Mouse (Mus musculus) liver, embryonic 12.5 days (tissue): ENCODE measurements at regions not wholly inside any gene's neighbourhood (a gene's known extent, or its start where the extent isn't known, plus 50 kb on each side); places are given as distances from the start of the nearest gene placed in this dataset.
"Not testable (repeated sequence)": the region's sequence is repeated elsewhere in the genome, so short reads cannot be mapped to it uniquely, and the experiment has no call there.

Experiments used
- ATAC-seq: fragments of 200-750 bp; cut with Nextera tagmentation; 2 replicates; pipeline ENCODE4 v1.8.0; 2017; ENCODE audit warnings: moderate number of reproducible peaks, mild to moderate bottlenecking, moderate library complexity
- H3K27ac ChIP-seq: fragments of 300-500 bp; sonication (generic); 2 replicates; pipeline ENCODE4 v1.5.1; 2016; ENCODE audit warnings: mild to moderate bottlenecking
- H3K27me3 ChIP-seq: fragments of 300-500 bp; sonication (generic); replicated peaks from 2 replicates; pipeline ENCODE4 v1.6.1; 2016; ENCODE audit warnings: mild to moderate bottlenecking, moderate library complexity
- H3K36me3 ChIP-seq: fragments of 300-500 bp; sonication (generic); 2 replicates; pipeline ENCODE4 v1.6.1; 2016; ENCODE audit warnings: mild to moderate bottlenecking, moderate library complexity
- H3K4me1 ChIP-seq: fragments of 300-500 bp; sonication (generic); 2 replicates; pipeline ENCODE4 v1.6.1; 2016
- H3K4me2 ChIP-seq: fragments of 300-500 bp; sonication (generic); 2 replicates; pipeline ENCODE4 v1.6.1; 2016; ENCODE audit warnings: mild to moderate bottlenecking, moderate library complexity
- H3K4me3 ChIP-seq: fragments of 300-500 bp; sonication (generic); 2 replicates; pipeline ENCODE4 v1.5.1; 2016; ENCODE audit warnings: mild to moderate bottlenecking, moderate library complexity
- H3K9ac ChIP-seq: fragments of 300-500 bp; sonication (generic); 2 replicates; pipeline ENCODE4 v1.6.1; 2016; ENCODE audit warnings: mild to moderate bottlenecking, moderate library complexity
- H3K9me3 ChIP-seq: fragments of 300-500 bp; sonication (generic); replicated peaks from 2 replicates; pipeline ENCODE4 v1.6.1; 2016; ENCODE audit warnings: mild to moderate bottlenecking, moderate library complexity
- WGBS: fragments of 180-500 bp; shearing (Covaris S2); methylation state at CpG from one replicate; pipeline ENCODE4 v1.1.7; 2016; ENCODE audit not compliant: insufficient replicate concordance; 5-methylcytosine and 5-hydroxymethylcytosine counted together

DNA sequence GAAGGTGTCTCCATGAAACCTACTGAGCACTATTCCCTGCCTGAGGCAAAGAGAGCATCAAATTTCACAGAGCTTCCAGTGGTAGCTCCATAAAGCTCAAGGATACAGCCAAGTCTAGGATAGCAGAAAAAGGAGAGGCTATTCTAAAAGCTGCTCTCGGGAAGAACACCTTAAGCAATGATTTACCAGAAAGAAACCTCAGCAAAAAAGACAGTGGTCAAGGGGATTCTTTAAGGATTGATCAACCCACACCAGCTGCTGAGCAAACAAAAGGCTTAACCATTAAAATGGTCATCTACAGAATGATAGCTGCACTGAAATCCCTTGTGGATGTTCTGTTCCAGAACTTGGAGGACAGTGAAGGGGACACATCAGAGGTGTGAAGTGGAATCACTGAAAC, 78.3 kb upstream of the Gm904 start:
- not testable (repeated sequence) for H3K27ac ChIP-seq, H3K4me1 ChIP-seq, ATAC-seq, H3K4me3 ChIP-seq, H3K36me3 ChIP-seq, H3K9ac ChIP-seq, H3K9me3 ChIP-seq, H3K4me2 ChIP-seq, H3K27me3 ChIP-seq
- 25% methylated on average over 1 of the region's 1 CpGs for WGBS

DNA sequence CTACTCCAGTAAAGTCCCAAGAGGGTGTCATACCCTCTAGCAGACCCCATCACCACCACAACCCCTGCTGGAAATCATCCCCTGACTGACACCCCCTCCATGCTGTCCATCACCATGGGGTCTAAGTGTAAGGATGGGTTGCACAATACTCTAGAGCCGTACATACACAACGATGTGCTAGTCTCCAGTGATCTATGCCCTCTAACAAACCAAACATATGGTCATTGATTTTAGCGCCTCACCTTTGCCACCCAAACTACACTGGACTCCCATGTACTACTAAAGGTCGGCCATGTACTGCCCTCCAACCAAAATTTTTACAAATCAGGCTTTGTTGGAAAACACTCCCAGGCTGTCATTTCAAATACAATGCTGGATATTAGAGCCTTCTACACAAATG, 64.1 kb upstream of the Gm904 start:
- 69% methylated on average over 2 of the region's 4 CpGs for WGBS
- H3K36me3 ChIP-seq, H3K4me1 ChIP-seq, H3K4me2 ChIP-seq, H3K4me3 ChIP-seq, H3K9ac ChIP-seq, H3K27ac ChIP-seq, H3K9me3 ChIP-seq, H3K27me3 ChIP-seq: not testable (repeated sequence)
- ATAC-seq: peak; percentile 70

DNA sequence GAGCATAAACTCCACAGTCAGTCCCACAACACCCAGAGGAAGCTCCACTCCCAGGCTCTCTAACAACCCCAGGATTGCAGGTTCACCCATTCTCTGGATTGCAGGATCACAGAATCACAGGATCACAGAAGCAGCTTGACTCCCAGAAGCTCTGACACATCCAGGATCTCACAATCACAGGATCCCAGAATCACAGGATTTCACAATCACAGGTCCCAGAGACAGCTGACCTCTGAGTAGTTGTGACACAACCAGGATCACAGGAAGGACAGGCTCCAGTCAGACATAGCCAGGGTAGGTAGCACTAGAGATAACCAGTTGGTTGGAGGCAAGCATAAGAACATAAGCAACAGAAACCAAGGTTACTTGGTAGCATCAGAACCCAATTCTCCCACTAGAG, 52.6 kb upstream of the Gm904 start:
- not testable (repeated sequence) for H3K9me3 ChIP-seq, H3K36me3 ChIP-seq

More for the DNA sequence above, 52.6 kb upstream of the Gm904 start:
- not testable (repeated sequence) for H3K27me3 ChIP-seq, ATAC-seq, H3K27ac ChIP-seq, H3K4me3 ChIP-seq, H3K4me1 ChIP-seq, H3K4me2 ChIP-seq, H3K9ac ChIP-seq
